Mouse (Mus musculus) kidney, postnatal 36 days (tissue): Measurements from ENCODE around the gene Tkt.
"Not testable (repeated sequence)": the region's sequence is repeated elsewhere in the genome, so short reads cannot be mapped to it uniquely, and the experiment has no call there.

ENCODE experiments used
- DNase-seq, 2 experiments: peaks; one replicate each; pipeline ENCODE4 v3.0.0; 2021 to 2022; ENCODE audit warnings: mixed read lengths in 2 of 2

Gene Tkt

GRCm38 (mm10) chr14:30548131-30548720 is at the start of gene Tkt:
TSS of gene Tkt (plus strand) at chr14:30548359.
- DNase-seq = peak; percentile 93

GRCm38 (mm10) chr14:30504990-30505389 is 43.2 kb upstream of the Tkt start:
- no peak for DNase-seq

GRCm38 (mm10) chr14:30510214-30510763 is 37.9 kb upstream of the Tkt start:
- no peak for DNase-seq

GRCm38 (mm10) chr14:30512896-30513295 is 35.3 kb upstream of the Tkt start:
- DNase-seq = no peak

GRCm38 (mm10) chr14:30515931-30516723 is 32.0 kb upstream of the Tkt start:
- peak; percentile 42 to 48 for DNase-seq

GRCm38 (mm10) chr14:30519323-30519722 is 28.8 kb upstream of the Tkt start:
- no peak for DNase-seq

- no peak for DNase-seq
These were observed 24.8 kb upstream of the Tkt start for GRCm38 (mm10) chr14:30523356-30523755.

GRCm38 (mm10) chr14:30528392-30528791 is 19.8 kb upstream of the Tkt start:
- no peak for DNase-seq

- no peak for DNase-seq
These were observed 19.2 kb upstream of the Tkt start for GRCm38 (mm10) chr14:30528961-30529360.

GRCm38 (mm10) chr14:30529454-30529853 is 18.7 kb upstream of the Tkt start:
- DNase-seq = no peak

- peak; percentile 88 to 93 for DNase-seq
These were observed 17.4 kb upstream of the Tkt start for GRCm38 (mm10) chr14:30530726-30531269.

- no peak for DNase-seq
These were observed 16.7 kb upstream of the Tkt start for GRCm38 (mm10) chr14:30531431-30531830.

GRCm38 (mm10) chr14:30531896-30532295 is 16.3 kb upstream of the Tkt start:
- no peak for DNase-seq

GRCm38 (mm10) chr14:30533780-30534450 is 14.2 kb upstream of the Tkt start:
- DNase-seq = peak; percentile 71 to 75

GRCm38 (mm10) chr14:30541541-30541940 is 6.6 kb upstream of the Tkt start:
- DNase-seq = peak; percentile 93 to 95

- not testable (repeated sequence) for DNase-seq
These were observed 4.8 kb upstream of the Tkt start for GRCm38 (mm10) chr14:30543331-30543730.

GRCm38 (mm10) chr14:30548965-30549776 is 1.0 kb downstream of the Tkt start:
- peak; percentile 97 to 99 for DNase-seq

GRCm38 (mm10) chr14:30549777-30550149 is 1.6 kb downstream of the Tkt start:
- peak in 1 of 2 experiments; percentile 38 for DNase-seq

GRCm38 (mm10) chr14:30550232-30551070 is 2.3 kb downstream of the Tkt start:
- DNase-seq = no peak

GRCm38 (mm10) chr14:30551509-30551908 is 3.4 kb downstream of the Tkt start:
- peak in 1 of 2 experiments; percentile 36 for DNase-seq

GRCm38 (mm10) chr14:30551981-30552380 is 3.8 kb downstream of the Tkt start:
- no peak for DNase-seq
